In the genomic region with DNA sequence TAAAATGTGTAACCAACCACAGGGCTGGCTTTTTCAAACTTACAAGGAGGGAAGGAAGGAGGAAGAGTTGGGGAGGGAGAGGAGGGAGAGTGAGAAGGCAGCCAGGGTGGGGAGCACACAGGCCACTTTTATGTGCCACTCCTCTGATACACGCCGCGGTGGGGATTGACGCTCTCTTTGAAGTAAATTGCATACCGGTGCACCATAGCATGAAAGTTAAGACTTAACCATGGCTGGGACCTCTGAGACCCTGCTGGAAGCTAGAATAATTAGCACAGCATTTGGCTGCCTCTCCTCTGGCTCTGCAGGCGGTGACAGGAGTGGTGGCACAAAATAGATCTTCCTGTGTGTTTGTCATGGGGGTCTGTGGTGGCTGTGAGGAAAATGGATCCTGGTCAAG, we compare ENCODE assay signal across 26 mouse cellular contexts.
DNase-seq lines count a peak whose midpoint lies in the region; ATAC-seq and TF ChIP-seq lines count a peak whose summit lies in the region.
"Had no signal": no experiment of that assay in that cellular context is flagged by ENCODE, and none has a peak within 500 bp of the region (broad histone marks: within the 10 kb centered on the region; RNA-seq: fewer than 3 reads in every experiment).

No protein-coding gene starts in this region.

- DNase-seq in embryonic facial prominence, embryonic 14.5 days (ENCODE audit: low spot score): peak; percentile 8
- DNase-seq in embryonic facial prominence, embryonic 10.5 days (ENCODE audit: low spot score): no peak
- DNase-seq in kidney, postnatal 0 days (ENCODE audit: low spot score): peak; percentile 7
- DNase-seq in kidney, postnatal 36 days: no peak
- peak; percentile 53 for DNase-seq in brain, embryonic 14.5 days (ENCODE audit: low read depth)
- peak; percentile 36 for DNase-seq in limb, embryonic 10.5 days (ENCODE audit: low spot score)
- DNase-seq: adrenal gland, adult 2 months; adrenal gland, postnatal 14 days; cerebellum, adult 11-12 months; cerebellum, adult 8-10 months; cerebellum, postnatal 10 days; cerebellum, postnatal 36 days; gastrocnemius, postnatal 10 days; gastrocnemius, postnatal 36 days; heart, adult 2 months; heart, postnatal 14 days; heart, postnatal 4 days had no signal

- TF ChIP-seq POLR2A in brain, embryonic 14.5 days (IDR thresholded peaks at IDR 0.05; ENCODE audit: borderline replicate concordance, extremely low read depth, insufficient read depth, insufficient read length, poor library complexity, severe bottlenecking): no peak

- H3K4me2 ChIP-seq in embryonic facial prominence, embryonic 14.5 days (ENCODE audit: low read depth, low read length): no peak overlapping the region
- no peak overlapping the region for H3K4me2 ChIP-seq in kidney, postnatal 0 days (ENCODE audit: low read length)
- no peak overlapping the region for H3K4me2 ChIP-seq in hindbrain, embryonic 13.5 days
- H3K4me2 ChIP-seq: embryonic facial prominence, embryonic 12.5 days; forebrain, embryonic 12.5 days; forebrain, embryonic 15.5 days; heart, embryonic 13.5 days; hindbrain, embryonic 15.5 days had no signal

- H3K4me1 ChIP-seq in embryonic facial prominence, embryonic 14.5 days (ENCODE audit: control insufficient read depth, insufficient read depth, low read length): peaks cover 8% of the 10 kb centered on the region; the same call in 1 of the 2 replicates
- H3K4me1 ChIP-seq in embryonic facial prominence, embryonic 10.5 days: peaks cover 11% of the 10 kb centered on the region
- no peaks in the 10 kb centered on the region for H3K4me1 ChIP-seq in kidney, postnatal 0 days (replicated peaks; ENCODE audit: insufficient read depth, low read length)
- H3K4me1 ChIP-seq in limb, embryonic 10.5 days: peaks cover 37% of the 10 kb centered on the region
- peaks cover 16% of the 10 kb centered on the region for H3K4me1 ChIP-seq in hindbrain, embryonic 13.5 days (replicated peaks)
- H3K4me1 ChIP-seq: embryonic facial prominence, embryonic 12.5 days had no signal

- H3K36me3 ChIP-seq in embryonic facial prominence, embryonic 14.5 days (ENCODE audit: control insufficient read depth, insufficient read depth, low read length): no peaks in the 10 kb centered on the region
- no peaks in the 10 kb centered on the region for H3K36me3 ChIP-seq in embryonic facial prominence, embryonic 10.5 days (replicated peaks)
- H3K36me3 ChIP-seq in kidney, postnatal 0 days (ENCODE audit: insufficient read depth, low read length): no peaks in the 10 kb centered on the region
- no peaks in the 10 kb centered on the region for H3K36me3 ChIP-seq in limb, embryonic 10.5 days
- no peaks in the 10 kb centered on the region for H3K36me3 ChIP-seq in hindbrain, embryonic 13.5 days
- H3K36me3 ChIP-seq: embryonic facial prominence, embryonic 12.5 days; forebrain, embryonic 12.5 days; forebrain, embryonic 15.5 days; heart, embryonic 10.5 days; heart, embryonic 13.5 days; hindbrain, embryonic 15.5 days had no signal

- TF ChIP-seq CTCF in kidney, postnatal 0 days (IDR thresholded peaks at IDR 0.05; ENCODE audit: low read depth): no peak
- no peak for TF ChIP-seq CTCF in brain, embryonic 14.5 days (IDR thresholded peaks at IDR 0.05; ENCODE audit: borderline replicate concordance, extremely low read depth, insufficient read depth, insufficient read length)

- H3K27ac ChIP-seq in embryonic facial prominence, embryonic 14.5 days (replicated peaks; ENCODE audit: low read depth, low read length): no peak overlapping the region
- H3K27ac ChIP-seq in embryonic facial prominence, embryonic 10.5 days (replicated peaks): no peak overlapping the region
- H3K27ac ChIP-seq in kidney, postnatal 0 days: no peak overlapping the region
- no peak overlapping the region for H3K27ac ChIP-seq in limb, embryonic 10.5 days
- H3K27ac ChIP-seq in hindbrain, embryonic 13.5 days: no peak overlapping the region
- H3K27ac ChIP-seq: embryonic facial prominence, embryonic 12.5 days; forebrain, embryonic 12.5 days; forebrain, embryonic 15.5 days; heart, adult 2 months; heart, embryonic 10.5 days; heart, embryonic 13.5 days; hindbrain, embryonic 15.5 days had no signal

- no peak for ATAC-seq in embryonic facial prominence, embryonic 14.5 days (ENCODE audit: low read depth)
- ATAC-seq in kidney, postnatal 0 days (replicated peaks; ENCODE audit: low FRiP score, low read depth): no peak
- no peak for ATAC-seq in hindbrain, embryonic 13.5 days (ENCODE audit: low FRiP score)
- ATAC-seq: CD4-positive, CD25-positive, alpha-beta regulatory T cell, adult 4 months; forebrain, embryonic 15.5 days had no signal

- no peak overlapping the region for H3K9ac ChIP-seq in embryonic facial prominence, embryonic 14.5 days (ENCODE audit: low read depth, low read length)
- no peak overlapping the region for H3K9ac ChIP-seq in kidney, postnatal 0 days (ENCODE audit: low read depth, low read length)
- no peak overlapping the region for H3K9ac ChIP-seq in hindbrain, embryonic 13.5 days
- H3K9ac ChIP-seq: embryonic facial prominence, embryonic 12.5 days; forebrain, embryonic 12.5 days; forebrain, embryonic 15.5 days; heart, embryonic 13.5 days; hindbrain, embryonic 15.5 days had no signal

- WGBS in embryonic facial prominence, embryonic 14.5 days: 29% methylated on average over 6 of the region's 6 CpGs
- 36% methylated on average over 6 of the region's 6 CpGs for WGBS in embryonic facial prominence, embryonic 10.5 days
- WGBS in kidney, postnatal 0 days: 46% methylated on average over 6 of the region's 6 CpGs
- 22% methylated on average over 6 of the region's 6 CpGs for WGBS in limb, embryonic 10.5 days
- WGBS in hindbrain, embryonic 13.5 days: 33% methylated on average over 6 of the region's 6 CpGs

- peaks cover 10% of the 10 kb centered on the region; the same call in 1 of the 2 replicates for H3K27me3 ChIP-seq in embryonic facial prominence, embryonic 14.5 days (replicated peaks; ENCODE audit: control insufficient read depth, insufficient read depth, low read length)
- H3K27me3 ChIP-seq in embryonic facial prominence, embryonic 10.5 days (replicated peaks; ENCODE audit: low read depth, poor library complexity, severe bottlenecking): peaks cover 99% of the 10 kb centered on the region
- no peaks in the 10 kb centered on the region for H3K27me3 ChIP-seq in kidney, postnatal 0 days (ENCODE audit: insufficient read depth, low read length)
- H3K27me3 ChIP-seq in limb, embryonic 10.5 days (ENCODE audit: low read depth, poor library complexity, severe bottlenecking): peaks cover 100% of the 10 kb centered on the region
- peaks cover 36% of the 10 kb centered on the region; the same call in 1 of the 2 replicates for H3K27me3 ChIP-seq in hindbrain, embryonic 13.5 days
- H3K27me3 ChIP-seq: forebrain, embryonic 15.5 days had no signal

- H3K9me3 ChIP-seq in embryonic facial prominence, embryonic 14.5 days (ENCODE audit: control insufficient read depth, low read length): no peaks in the 10 kb centered on the region
- no peaks in the 10 kb centered on the region for H3K9me3 ChIP-seq in embryonic facial prominence, embryonic 10.5 days
- H3K9me3 ChIP-seq in kidney, postnatal 0 days (replicated peaks; ENCODE audit: low read length): no peaks in the 10 kb centered on the region
- no peaks in the 10 kb centered on the region for H3K9me3 ChIP-seq in limb, embryonic 10.5 days (replicated peaks)
- H3K9me3 ChIP-seq in hindbrain, embryonic 13.5 days: no peaks in the 10 kb centered on the region
- H3K9me3 ChIP-seq: embryonic facial prominence, embryonic 12.5 days; forebrain, embryonic 12.5 days; forebrain, embryonic 15.5 days; heart, embryonic 10.5 days; heart, embryonic 13.5 days; hindbrain, embryonic 15.5 days had no signal

- H3K4me3 ChIP-seq in embryonic facial prominence, embryonic 14.5 days (ENCODE audit: low read depth, low read length): no peak overlapping the region
- no peak overlapping the region for H3K4me3 ChIP-seq in embryonic facial prominence, embryonic 10.5 days
- H3K4me3 ChIP-seq in kidney, postnatal 0 days (replicated peaks; ENCODE audit: low read depth, low read length): no peak overlapping the region
- H3K4me3 ChIP-seq in limb, embryonic 10.5 days: no peak overlapping the region
- no peak overlapping the region for H3K4me3 ChIP-seq in hindbrain, embryonic 13.5 days
- H3K4me3 ChIP-seq: embryonic facial prominence, embryonic 12.5 days; erythroblast, embryonic 14.5 days; forebrain, embryonic 12.5 days; forebrain, embryonic 15.5 days; heart, adult 2 months; heart, embryonic 10.5 days; heart, embryonic 13.5 days; hindbrain, embryonic 15.5 days had no signal

Comparison
In these comparisons a context has a peak if more than half of its experiments do, and no peak if none do; other contexts are left out.
1. DNase-seq: peak in embryonic facial prominence, embryonic 14.5 days (single experiment), kidney, postnatal 0 days (single experiment), brain, embryonic 14.5 days (single experiment) and limb, embryonic 10.5 days (single experiment); none in embryonic facial prominence, embryonic 10.5 days (single experiment) and kidney, postnatal 36 days (0 of 2).